Mouse (Mus musculus) hindlimb bud, embryonic 11.5 days (tissue): Measurements from ENCODE around the gene Gstz1.
"Not testable (repeated sequence)": the region's sequence is repeated elsewhere in the genome, so short reads cannot be mapped to it uniquely, and the experiment has no call there.

Experiments
- DNase-seq: peaks from one replicate; pipeline ENCODE4 v3.0.0-alpha.2; 2012; ENCODE audit warnings: low read depth, low spot score; ENCODE audit errors: extremely low spot score

The Gstz1 gene

GRCm38 (mm10) chr12:87146966-87147365, at the start of gene Gstz1:
Gene Gstz1 (plus strand): TSS chr12:87147165.
- DNase-seq: peak; percentile 44

DNA sequence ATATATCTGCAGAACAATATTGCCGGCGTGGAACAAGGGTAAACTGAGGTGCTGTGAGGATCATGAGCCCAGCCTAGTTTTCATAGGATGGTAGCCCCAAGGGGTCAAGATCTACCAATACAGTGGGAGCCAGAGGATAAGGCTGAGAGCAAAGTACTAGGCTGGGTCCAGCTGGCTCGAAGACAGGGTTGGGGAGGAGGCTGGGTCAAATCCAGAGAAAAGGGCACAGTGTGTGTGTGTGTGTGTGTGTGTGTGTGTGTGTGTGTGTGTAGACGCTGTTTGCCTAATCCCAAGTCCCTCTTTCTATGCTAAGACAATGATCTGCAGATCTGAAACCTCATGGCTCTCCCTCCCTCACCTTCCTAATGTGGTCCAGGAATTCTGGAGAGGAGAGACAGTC, 46.6 kb upstream of the Gstz1 start:
- DNase-seq: no peak

DNA sequence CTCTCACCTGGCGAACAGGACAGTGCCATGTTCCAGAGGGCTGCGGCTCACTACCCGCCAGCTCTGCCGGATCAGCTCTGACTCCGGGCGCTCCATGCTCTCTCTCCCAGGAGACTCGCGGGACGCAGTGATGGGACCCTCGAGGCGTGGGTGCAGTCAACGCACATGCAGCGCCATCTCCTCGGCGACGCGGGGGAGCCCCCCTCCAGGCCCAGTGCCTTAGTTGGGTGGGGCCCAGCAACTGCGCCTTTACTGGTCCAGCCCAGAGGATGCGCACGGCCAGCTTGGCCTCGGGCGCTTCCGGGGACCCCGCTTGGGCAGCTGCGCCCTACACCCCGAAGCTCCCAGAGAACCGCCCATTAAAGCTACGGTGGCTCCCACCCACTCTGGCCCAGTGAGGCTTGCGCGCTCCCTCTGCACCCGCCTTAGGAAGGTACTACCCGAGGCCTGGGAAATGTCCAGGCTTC, 44.8 kb upstream of the Gstz1 start, which contains the start of gene Ngb:
Gene Ngb, minus strand, starts transcription at position 375 of the 467 bp plus-strand sequence.
- DNase-seq: no peak

GRCm38 (mm10) chr12:87103471-87103870, 43.5 kb upstream of the Gstz1 start:
- DNase-seq: no peak

GRCm38 (mm10) chr12:87104796-87105195, 42.2 kb upstream of the Gstz1 start:
- no peak for DNase-seq

GRCm38 (mm10) chr12:87107357-87107977, 39.5 kb upstream of the Gstz1 start:
- DNase-seq: no peak

GRCm38 (mm10) chr12:87121918-87122589, 24.9 kb upstream of the Gstz1 start:
- no peak for DNase-seq

DNA sequence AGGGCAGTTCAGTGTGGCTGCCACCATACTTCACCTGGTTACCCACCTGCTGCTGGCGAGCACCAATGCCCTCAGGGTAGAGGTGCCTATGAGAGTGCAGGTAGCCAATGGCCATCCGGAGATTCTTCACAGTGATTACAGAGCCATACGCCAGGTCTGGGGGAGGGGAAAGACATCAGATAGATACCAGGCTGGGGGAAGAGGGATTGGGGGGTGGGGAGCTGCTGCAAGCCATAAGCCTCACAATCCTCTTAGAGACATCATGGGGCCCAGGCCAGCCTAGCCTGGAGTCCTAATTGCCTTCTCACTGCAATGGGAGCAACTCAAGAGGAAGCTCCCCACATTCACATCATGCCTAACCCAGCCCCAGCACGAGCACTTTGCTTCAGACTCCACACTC, 19.7 kb upstream of the Gstz1 start:
- no peak for DNase-seq

GRCm38 (mm10) chr12:87130224-87130623, 16.7 kb upstream of the Gstz1 start:
- DNase-seq: no peak

- no peak for DNase-seq
These were observed 15.8 kb upstream of the Gstz1 start for GRCm38 (mm10) chr12:87131181-87131580.

GRCm38 (mm10) chr12:87131619-87132018, 15.3 kb upstream of the Gstz1 start:
- DNase-seq: no peak

- DNase-seq: no peak
These were observed 14.8 kb upstream of the Gstz1 start for GRCm38 (mm10) chr12:87132210-87132609.

- DNase-seq: no peak
These were observed 14.2 kb upstream of the Gstz1 start for GRCm38 (mm10) chr12:87132784-87133183.

GRCm38 (mm10) chr12:87137439-87138341, 9.3 kb upstream of the Gstz1 start:
- no peak for DNase-seq

- DNase-seq: no peak
These were observed 8.6 kb upstream of the Gstz1 start for GRCm38 (mm10) chr12:87138342-87138701.

DNA sequence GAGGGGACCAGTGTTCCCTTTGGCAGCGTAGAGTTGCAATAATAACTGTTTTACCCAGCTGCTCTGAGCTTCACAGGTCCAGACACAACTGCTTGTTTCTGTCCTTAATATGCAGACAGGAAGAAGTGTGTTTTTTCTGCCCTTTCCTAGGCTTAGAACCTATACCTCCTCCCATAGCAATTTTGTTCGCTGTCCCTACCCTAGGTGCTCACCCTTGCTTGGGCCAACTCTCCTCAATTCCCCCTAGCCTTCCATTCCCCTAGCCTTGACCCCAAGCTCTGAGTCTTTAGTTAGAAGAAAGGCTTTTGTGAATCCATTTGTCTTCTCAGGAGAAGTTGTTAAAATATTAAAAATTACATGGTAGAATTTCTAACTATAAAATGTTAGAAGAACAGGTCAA, 8.2 kb upstream of the Gstz1 start:
- no peak for DNase-seq

- DNase-seq: no peak
These were observed 4.8 kb upstream of the Gstz1 start for GRCm38 (mm10) chr12:87142156-87142555.

DNA sequence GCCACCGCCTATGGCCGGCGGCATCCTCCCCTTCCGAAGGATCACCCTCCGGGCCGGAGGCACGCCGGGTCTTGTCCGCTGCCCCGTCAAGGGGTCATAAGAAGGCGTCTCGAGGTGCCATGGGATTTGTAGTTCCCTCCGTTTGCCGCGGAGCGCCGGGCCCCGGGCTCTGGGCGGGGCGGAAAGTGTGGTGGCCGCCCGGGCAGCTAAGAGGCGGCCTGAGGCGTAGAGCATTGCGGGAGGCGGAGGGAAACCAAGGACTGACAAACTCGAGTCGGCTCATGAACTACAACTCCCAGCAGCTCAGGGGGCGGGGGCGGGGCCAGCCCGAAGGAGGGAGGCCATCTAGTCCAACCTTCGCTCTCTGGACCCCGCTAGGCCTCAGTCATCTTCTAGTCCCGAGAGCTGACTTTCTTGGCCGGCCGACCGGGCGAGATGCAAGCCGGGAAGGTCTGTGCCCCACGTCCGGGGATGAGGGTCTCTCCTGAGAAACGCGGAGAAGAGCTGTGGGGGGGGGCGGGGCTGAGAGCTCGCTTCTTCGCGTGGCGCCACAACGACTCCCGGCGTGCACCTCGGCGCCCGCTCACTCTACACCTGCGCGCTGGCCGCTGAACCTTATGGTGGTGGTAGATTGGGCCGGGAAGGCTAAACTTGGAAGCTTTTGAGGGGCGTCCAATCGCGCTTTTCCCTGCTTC, 577 bp downstream of the Gstz1 start, which contains the start of gene Pomt2:
Gene Pomt2, minus strand, starts transcription at position 574 of the 695 bp plus-strand sequence.
- peak; percentile 63 for DNase-seq

- no peak for DNase-seq
These were observed 1.2 kb downstream of the Gstz1 start for GRCm38 (mm10) chr12:87148136-87148535.

DNA sequence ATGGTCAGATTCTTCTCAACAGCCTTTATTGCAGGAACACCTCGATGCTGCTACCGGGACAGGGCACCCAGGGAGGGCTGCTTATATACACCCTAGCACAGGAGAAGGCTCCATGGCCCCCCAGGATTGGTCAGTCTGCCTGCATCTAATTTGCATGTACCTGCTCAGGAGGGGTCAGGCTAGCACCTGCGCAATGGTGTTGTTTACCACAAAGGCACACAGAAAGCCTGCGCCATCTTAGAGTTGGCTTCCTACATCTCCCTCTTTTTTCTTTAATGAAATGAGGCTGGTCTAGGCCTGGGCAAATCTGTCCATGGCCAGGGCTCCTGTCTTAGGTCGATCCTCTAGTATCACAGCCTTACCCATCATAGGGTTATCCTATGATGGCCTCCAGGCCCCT, 2.5 kb downstream of the Gstz1 start:
- no peak for DNase-seq

DNA sequence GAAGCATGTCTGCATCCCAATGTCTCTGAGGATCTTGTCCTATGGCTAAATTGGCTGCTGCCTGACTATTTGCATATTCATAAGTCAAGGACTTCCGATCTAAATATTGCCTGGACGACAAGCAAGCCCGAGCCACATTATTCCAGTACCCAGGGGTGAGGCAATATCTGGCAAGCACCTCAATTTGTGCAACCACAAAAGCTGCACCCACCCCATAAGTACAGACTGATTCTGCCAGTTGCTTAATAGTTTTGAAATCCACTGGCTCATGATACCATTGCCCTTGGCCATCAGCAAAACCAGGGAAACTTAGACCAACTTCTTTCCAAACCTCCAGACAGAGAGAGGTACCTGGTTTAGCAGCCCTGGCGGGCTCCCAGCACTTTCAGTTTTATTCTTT, 7.5 kb downstream of the Gstz1 start:
- DNase-seq: not testable (repeated sequence)
